Mouse (Mus musculus): ENCODE results near the gene Cdc14a. TPM values are rescaled to one million over a fixed set of nuclear protein-coding genes. Genes with fewer than 3 reads are reported as not detected.
A peak's percentile ranks its signal among the peaks of the same experiment; 100 is the strongest.

The Cdc14a gene
- polyA plus RNA-seq, 1 experiment from 2014 or later = 3.5 TPM

GRCm38 (mm10) chr3:116337840-116338239 is 86.0 kb downstream of the Cdc14a start:
- 97% methylated on average over 5 of the region's 5 CpGs for WGBS
- no peak for ATAC-seq (ENCODE audit: low FRiP score)
- Histone ChIP-seq H3K27ac (replicated peaks) (no peak overlapping the region), H3K4me1 (0 out of 2 replicates have a peak, but pooled peaks cover 3% of the 10 kb centered on the region), H3K36me3 (no peaks in the 10 kb centered on the region), H3K27me3 (replicated peaks) (no peaks in the 10 kb centered on the region), H3K4me3 (replicated peaks) (no peak overlapping the region), H3K9me3 (replicated peaks) (no peaks in the 10 kb centered on the region), H3K9ac (replicated peaks) (no peak overlapping the region), H3K4me2 (no peak overlapping the region)

GRCm38 (mm10) chr3:116335036-116335435 is 88.8 kb downstream of the Cdc14a start:
- Histone ChIP-seq H3K4me2 (no peak overlapping the region), H3K4me1 (no peaks in the 10 kb centered on the region), H3K4me3 (replicated peaks) (no peak overlapping the region), H3K27ac (replicated peaks) (no peak overlapping the region), H3K9me3 (replicated peaks) (no peaks in the 10 kb centered on the region), H3K9ac (replicated peaks) (no peak overlapping the region), H3K36me3 (no peaks in the 10 kb centered on the region), H3K27me3 (replicated peaks) (no peaks in the 10 kb centered on the region)
- no peak for ATAC-seq (ENCODE audit: low FRiP score)
- WGBS = 82% methylated on average over 4 of the region's 4 CpGs

DNA sequence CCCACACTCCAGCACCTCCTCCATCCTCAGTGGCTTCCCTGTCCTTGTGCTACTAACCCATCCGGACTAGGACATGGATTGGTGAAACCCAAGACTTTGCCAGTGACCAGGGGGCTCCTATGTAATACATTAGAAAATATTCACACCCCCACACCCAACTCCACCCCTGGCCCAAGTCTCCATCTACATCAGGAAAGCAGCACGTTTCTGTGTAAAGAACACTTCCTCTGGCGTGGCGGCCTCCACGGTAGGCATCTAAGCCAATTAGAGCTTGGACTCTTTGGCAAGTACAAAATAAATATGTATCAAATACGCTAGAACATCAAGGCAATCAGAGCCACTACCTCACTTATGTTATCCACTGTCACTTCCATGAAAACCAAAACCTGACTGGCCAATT is 90.1 kb downstream of the Cdc14a start:
- Histone ChIP-seq H3K9ac (replicated peaks) (no peak overlapping the region), H3K36me3 (no peaks in the 10 kb centered on the region), H3K4me2 (no peak overlapping the region), H3K4me3 (replicated peaks) (no peak overlapping the region), H3K4me1 (no peaks in the 10 kb centered on the region), H3K27me3 (replicated peaks) (no peaks in the 10 kb centered on the region), H3K9me3 (replicated peaks) (no peaks in the 10 kb centered on the region), H3K27ac (replicated peaks) (no peak overlapping the region)
- no peak for ATAC-seq (ENCODE audit: low FRiP score)
- 89% methylated on average over 6 of the region's 6 CpGs for WGBS

- H3K36me3 ChIP-seq = no peaks in the 10 kb centered on the region
- H3K4me2 ChIP-seq = no peak overlapping the region
- H3K4me1 ChIP-seq = no peaks in the 10 kb centered on the region
- H3K9ac ChIP-seq (replicated peaks) = no peak overlapping the region
- H3K27ac ChIP-seq (replicated peaks) = no peak overlapping the region
- 4% methylated on average over 7 of the region's 7 CpGs for WGBS
- H3K4me3 ChIP-seq (replicated peaks) = no peak overlapping the region
- no peak for ATAC-seq (ENCODE audit: low FRiP score)
- no peaks in the 10 kb centered on the region for H3K9me3 ChIP-seq (replicated peaks)
- no peaks in the 10 kb centered on the region for H3K27me3 ChIP-seq (replicated peaks)
These were observed 90.6 kb downstream of the Cdc14a start for GRCm38 (mm10) chr3:116333229-116333628.

GRCm38 (mm10) chr3:116331811-116332464 is 91.9 kb downstream of the Cdc14a start:
- H3K36me3 ChIP-seq = no peaks in the 10 kb centered on the region
- H3K4me3 ChIP-seq (replicated peaks) = no peak overlapping the region
- H3K9ac ChIP-seq (replicated peaks) = no peak overlapping the region
- no peaks in the 10 kb centered on the region for H3K9me3 ChIP-seq (replicated peaks)
- peak; percentile 84 for ATAC-seq (ENCODE audit: low FRiP score)
- H3K4me1 ChIP-seq = peaks cover 6% of the 10 kb centered on the region
- 40% methylated on average over 8 of the region's 8 CpGs for WGBS
- no peak overlapping the region for H3K27ac ChIP-seq (replicated peaks)
- no peaks in the 10 kb centered on the region for H3K27me3 ChIP-seq (replicated peaks)
- no peak overlapping the region for H3K4me2 ChIP-seq

DNA sequence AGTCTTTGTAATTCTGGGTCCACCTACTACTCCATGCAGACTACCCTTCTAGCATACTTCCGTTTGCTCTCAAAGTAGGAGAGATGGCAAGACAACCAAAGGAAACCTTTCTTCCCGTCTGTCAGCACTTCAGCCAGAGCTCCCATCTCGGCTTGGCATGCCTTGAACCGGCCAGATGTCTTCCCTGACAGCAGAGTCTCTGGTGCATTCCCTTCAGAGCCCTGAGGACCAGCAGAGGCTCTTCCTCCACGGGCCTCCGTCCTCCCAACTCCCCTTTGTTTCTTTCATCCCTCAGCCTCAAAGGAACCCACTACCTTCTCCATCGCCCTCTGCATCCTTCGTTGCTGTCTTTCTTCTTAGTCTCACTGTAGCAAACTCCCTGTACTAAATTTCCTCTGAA is 93.9 kb downstream of the Cdc14a start:
- 85% methylated on average over 8 of the region's 8 CpGs for WGBS
- Histone ChIP-seq H3K27me3 (replicated peaks) (no peaks in the 10 kb centered on the region), H3K27ac (replicated peaks) (no peak overlapping the region), H3K9me3 (replicated peaks) (no peaks in the 10 kb centered on the region), H3K4me1 (peaks cover 10% of the 10 kb centered on the region), H3K36me3 (no peaks in the 10 kb centered on the region), H3K4me3 (replicated peaks) (no peak overlapping the region), H3K9ac (replicated peaks) (no peak overlapping the region), H3K4me2 (no peak overlapping the region)
- ATAC-seq (ENCODE audit: low FRiP score) = no peak

- no peaks in the 10 kb centered on the region for H3K27me3 ChIP-seq (replicated peaks)
- H3K4me2 ChIP-seq = no peak overlapping the region
- H3K27ac ChIP-seq (replicated peaks) = no peak overlapping the region
- H3K4me1 ChIP-seq = peaks cover 14% of the 10 kb centered on the region
- H3K9me3 ChIP-seq (replicated peaks) = no peaks in the 10 kb centered on the region
- WGBS = 77% methylated on average over 18 of the region's 18 CpGs
- H3K36me3 ChIP-seq = no peaks in the 10 kb centered on the region
- no peak overlapping the region for H3K4me3 ChIP-seq (replicated peaks)
- no peak overlapping the region for H3K9ac ChIP-seq (replicated peaks)
- ATAC-seq (ENCODE audit: low FRiP score) = no peak
These were observed 94.6 kb downstream of the Cdc14a start for GRCm38 (mm10) chr3:116329023-116329762.

GRCm38 (mm10) chr3:116327616-116328004 is 96.2 kb downstream of the Cdc14a start:
- no peaks in the 10 kb centered on the region for H3K27me3 ChIP-seq (replicated peaks)
- H3K9ac ChIP-seq (replicated peaks) = no peak overlapping the region
- WGBS = 44% methylated on average over 10 of the region's 10 CpGs
- H3K36me3 ChIP-seq = no peaks in the 10 kb centered on the region
- ATAC-seq (ENCODE audit: low FRiP score) = peak; percentile 18
- no peaks in the 10 kb centered on the region for H3K9me3 ChIP-seq (replicated peaks)
- no peak overlapping the region for H3K27ac ChIP-seq (replicated peaks)
- H3K4me2 ChIP-seq = peak overlapping the region; percentile 69
- no peak overlapping the region for H3K4me3 ChIP-seq (replicated peaks)
- peaks cover 14% of the 10 kb centered on the region for H3K4me1 ChIP-seq

GRCm38 (mm10) chr3:116327001-116327615 is 96.7 kb downstream of the Cdc14a start:
- H3K9me3 ChIP-seq (replicated peaks) = no peaks in the 10 kb centered on the region
- peaks cover 14% of the 10 kb centered on the region for H3K4me1 ChIP-seq
- WGBS = 9% methylated on average over 23 of the region's 23 CpGs
- H3K4me3 ChIP-seq (replicated peaks) = peak overlapping the region; percentile 32
- no peaks in the 10 kb centered on the region for H3K36me3 ChIP-seq
- H3K27ac ChIP-seq (replicated peaks) = no peak overlapping the region
- ATAC-seq (ENCODE audit: low FRiP score) = peak; percentile 83
- H3K9ac ChIP-seq (replicated peaks) = peak overlapping the region; percentile 43
- peak overlapping the region; percentile 69 for H3K4me2 ChIP-seq
- H3K27me3 ChIP-seq (replicated peaks) = no peaks in the 10 kb centered on the region

DNA sequence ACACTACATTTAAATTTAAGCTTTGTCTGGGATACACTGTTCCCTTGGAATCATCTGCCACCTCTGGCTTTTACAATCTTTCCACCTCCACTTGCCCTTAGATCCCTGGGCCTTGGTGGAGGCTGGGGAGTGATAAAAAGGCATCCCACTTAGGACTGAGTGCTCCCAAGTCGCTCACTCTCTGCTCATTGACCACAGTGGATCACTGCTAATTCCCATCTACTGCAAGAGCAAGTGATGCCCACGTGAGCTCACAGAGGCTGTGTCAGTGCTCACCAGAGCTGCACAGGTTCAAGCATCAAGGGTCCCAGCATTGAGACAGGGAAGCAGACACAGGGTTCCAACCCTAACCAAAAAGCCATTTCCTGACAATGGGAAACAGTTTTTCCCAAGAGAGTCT is 98.3 kb downstream of the Cdc14a start:
- no peak overlapping the region for H3K4me2 ChIP-seq
- H3K4me3 ChIP-seq (replicated peaks) = no peak overlapping the region
- H3K27me3 ChIP-seq (replicated peaks) = no peaks in the 10 kb centered on the region
- no peaks in the 10 kb centered on the region for H3K9me3 ChIP-seq (replicated peaks)
- peaks cover 14% of the 10 kb centered on the region for H3K4me1 ChIP-seq
- H3K36me3 ChIP-seq = no peaks in the 10 kb centered on the region
- 61% methylated on average over 2 of the region's 2 CpGs for WGBS
- no peak for ATAC-seq (ENCODE audit: low FRiP score)
- no peak overlapping the region for H3K27ac ChIP-seq (replicated peaks)
- H3K9ac ChIP-seq (replicated peaks) = no peak overlapping the region

- Histone ChIP-seq H3K4me3 (replicated peaks) (no peak overlapping the region), H3K4me2 (no peak overlapping the region), H3K9me3 (replicated peaks) (no peaks in the 10 kb centered on the region), H3K27ac (replicated peaks) (no peak overlapping the region), H3K36me3 (no peaks in the 10 kb centered on the region), H3K27me3 (replicated peaks) (no peaks in the 10 kb centered on the region), H3K9ac (replicated peaks) (no peak overlapping the region), H3K4me1 (peaks cover 3% of the 10 kb centered on the region; the same call in 1 of the 2 replicates)
- ATAC-seq (ENCODE audit: low FRiP score) = no peak
- 93% methylated on average over 5 of the region's 5 CpGs for WGBS
These were observed 104.1 kb downstream of the Cdc14a start for GRCm38 (mm10) chr3:116319696-116320095.

- no peaks in the 10 kb centered on the region for H3K4me1 ChIP-seq
- no peak overlapping the region for H3K9ac ChIP-seq (replicated peaks)
- WGBS = 67% methylated on average over 4 of the region's 4 CpGs
- no peak overlapping the region for H3K27ac ChIP-seq (replicated peaks)
- H3K27me3 ChIP-seq (replicated peaks) = no peaks in the 10 kb centered on the region
- peaks cover 5% of the 10 kb centered on the region for H3K36me3 ChIP-seq
- H3K4me2 ChIP-seq = no peak overlapping the region
- no peak overlapping the region for H3K4me3 ChIP-seq (replicated peaks)
- no peak for ATAC-seq (ENCODE audit: low FRiP score)
- no peaks in the 10 kb centered on the region for H3K9me3 ChIP-seq (replicated peaks)
These were observed 112.0 kb downstream of the Cdc14a start for GRCm38 (mm10) chr3:116311838-116312237.
